ENCODE assay signal across 8 mouse cellular contexts in the genomic region with DNA sequence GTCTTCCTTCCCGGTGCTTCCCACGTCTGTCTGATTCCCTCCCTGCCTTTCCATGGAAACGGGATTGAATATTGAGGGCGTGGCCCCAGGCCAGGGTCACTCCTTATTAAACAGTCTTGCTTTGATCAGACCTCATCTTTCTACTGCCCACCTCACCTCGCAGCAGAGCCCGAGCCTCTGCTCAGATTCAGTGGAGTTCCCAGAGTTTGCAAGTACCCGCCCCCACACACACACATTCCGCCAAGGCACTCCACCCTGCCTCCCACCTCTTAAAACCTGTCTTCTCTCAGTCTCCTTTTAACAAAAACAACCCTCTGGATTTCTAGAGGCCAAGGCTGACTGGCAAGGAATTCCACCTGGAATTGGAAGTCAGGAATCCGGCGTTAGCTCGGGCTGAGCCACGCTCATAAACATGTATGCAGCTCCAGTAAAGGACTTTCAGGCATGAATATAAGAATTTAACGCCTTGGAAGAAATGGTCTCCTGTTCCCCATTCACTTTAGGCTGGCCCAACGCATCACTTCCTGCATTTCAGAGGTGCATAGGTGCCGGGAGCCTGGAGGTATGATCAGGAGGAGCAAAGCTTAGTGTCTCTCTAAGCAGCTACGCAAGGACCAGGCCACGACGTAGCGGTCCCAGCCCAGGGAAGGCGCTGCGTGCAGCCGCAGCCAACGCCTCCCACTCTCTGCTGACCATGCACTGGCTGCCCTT. TPM values are rescaled to one million over a fixed set of nuclear protein-coding genes. Genes with fewer than 3 reads are reported as not detected.
A peak's percentile ranks its signal among the peaks of the same experiment; 100 is the strongest.
DNase-seq lines count a peak whose midpoint lies in the region; ATAC-seq lines count a peak whose summit lies in the region.

No protein-coding gene starts in this region.

- H3K4me2 ChIP-seq in kidney, embryonic 16.5 days (replicated peaks; ENCODE audit: low read depth, low read length): peak overlapping the region; percentile 93
- H3K4me2 ChIP-seq in heart, embryonic 13.5 days: peak overlapping the region; percentile 97
- peak overlapping the region; percentile 69 for H3K4me2 ChIP-seq in liver, embryonic 13.5 days

- H3K27ac ChIP-seq in kidney, embryonic 16.5 days (ENCODE audit: low read length): peak overlapping the region; percentile 55; the same call in 1 of the 2 replicates
- H3K27ac ChIP-seq in heart, embryonic 13.5 days (replicated peaks): no peak overlapping the region
- H3K27ac ChIP-seq in liver, embryonic 13.5 days: no peak overlapping the region

- peak overlapping the region; percentile 55 for H3K4me3 ChIP-seq in kidney, embryonic 16.5 days (ENCODE audit: low read length)
- H3K4me3 ChIP-seq in heart, embryonic 13.5 days: peak overlapping the region; percentile 56
- peak overlapping the region; percentile 50 for H3K4me3 ChIP-seq in liver, embryonic 13.5 days (replicated peaks)

- H3K9me3 ChIP-seq in kidney, embryonic 16.5 days (ENCODE audit: low read length): no peaks in the 10 kb centered on the region
- no peaks in the 10 kb centered on the region for H3K9me3 ChIP-seq in heart, embryonic 13.5 days
- no peaks in the 10 kb centered on the region for H3K9me3 ChIP-seq in liver, embryonic 13.5 days (replicated peaks)

- 5% methylated on average over 23 of the region's 23 CpGs for WGBS in kidney, embryonic 16.5 days
- WGBS in heart, embryonic 13.5 days: 7% methylated on average over 23 of the region's 23 CpGs
- whole genome bisulfite sequencing in liver, embryonic 13.5 days (ENCODE audit: insufficient replicate concordance): 7% methylated on average over 23 of the region's 23 CpGs

- ATAC-seq in kidney, embryonic 16.5 days (ENCODE audit: low FRiP score, low TSS enrichment): peak; percentile 36
- ATAC-seq in heart, embryonic 13.5 days (ENCODE audit: extremely low read depth, insufficient number of reproducible peaks, low FRiP score, low TSS enrichment): no peak
- ATAC-seq in liver, embryonic 13.5 days (ENCODE audit: low read depth): no peak

- peak overlapping the region; percentile 31 for H3K9ac ChIP-seq in kidney, embryonic 16.5 days (replicated peaks; ENCODE audit: low read length)
- H3K9ac ChIP-seq in heart, embryonic 13.5 days: peak overlapping the region; percentile 76
- H3K9ac ChIP-seq in liver, embryonic 13.5 days: no peak overlapping the region

- peaks cover 52% of the 10 kb centered on the region for H3K4me1 ChIP-seq in kidney, embryonic 16.5 days (ENCODE audit: insufficient read depth, low read length)
- peaks cover 58% of the 10 kb centered on the region for H3K4me1 ChIP-seq in heart, embryonic 13.5 days
- H3K4me1 ChIP-seq in liver, embryonic 13.5 days (replicated peaks): peaks cover 45% of the 10 kb centered on the region

- no peaks in the 10 kb centered on the region for H3K36me3 ChIP-seq in kidney, embryonic 16.5 days (ENCODE audit: insufficient read depth, low read length)
- no peaks in the 10 kb centered on the region for H3K36me3 ChIP-seq in heart, embryonic 13.5 days
- H3K36me3 ChIP-seq in liver, embryonic 13.5 days: no peaks in the 10 kb centered on the region

- peaks cover 75% of the 10 kb centered on the region for H3K27me3 ChIP-seq in kidney, embryonic 16.5 days (ENCODE audit: insufficient read depth, low read length)
- peaks cover 68% of the 10 kb centered on the region for H3K27me3 ChIP-seq in heart, embryonic 13.5 days (replicated peaks)
- peaks cover 94% of the 10 kb centered on the region for H3K27me3 ChIP-seq in liver, embryonic 13.5 days

- DNase-seq in kidney, postnatal 14 days: no peak
- peak; percentile 78 for DNase-seq in brain, adult 2 months (ENCODE audit: low read depth, low spot score)
- DNase-seq in liver, embryonic 13.5 days: no peak
- DNase-seq in telencephalon, adult 2 months (ENCODE audit: low read depth, low spot score): peak; percentile 65
- no peak for DNase-seq in cerebellum, postnatal 10 days
- no peak for DNase-seq in layer of hippocampus, adult 11-12 months (ENCODE audit: low spot score)

RNA-seq across cellular contexts. Expression of gene Rpp25, which starts 0.8 kb away (rescaled TPM):
- 5.5 and 6.4 TPM in 2 replicates for polyA plus RNA-seq in kidney, embryonic 16.5 days (2015; fragmentation: Nextera tagmentation; extraction: Ambion mirVana)
- polyA plus RNA-seq in heart, embryonic 13.5 days (2015; fragmentation: Nextera tagmentation; extraction: Ambion mirVana): 12.2 and 13.5 TPM in 2 replicates
- polyA plus RNA-seq in liver, embryonic 13.5 days (2015; fragmentation: Nextera tagmentation; extraction: Ambion mirVana): 0.59 and 0.77 TPM in 2 replicates

RNA-seq across cellular contexts. Expression of gene Cox5a, which starts 18.0 kb away (rescaled TPM):
- polyA plus RNA-seq in kidney, embryonic 16.5 days (2015; fragmentation: Nextera tagmentation; extraction: Ambion mirVana): 670 and 691 TPM in 2 replicates
- polyA plus RNA-seq in heart, embryonic 13.5 days (2015; fragmentation: Nextera tagmentation; extraction: Ambion mirVana): 1,286 and 1,445 TPM in 2 replicates
- 412 and 430 TPM in 2 replicates for polyA plus RNA-seq in liver, embryonic 13.5 days (2015; fragmentation: Nextera tagmentation; extraction: Ambion mirVana)

RNA-seq across cellular contexts. Expression of gene Fam219b, which starts 34.3 kb away (rescaled TPM):
- 19.0 and 19.8 TPM in 2 replicates for polyA plus RNA-seq in kidney, embryonic 16.5 days (2015; fragmentation: Nextera tagmentation; extraction: Ambion mirVana)
- 11.4 and 12.8 TPM in 2 replicates for polyA plus RNA-seq in heart, embryonic 13.5 days (2015; fragmentation: Nextera tagmentation; extraction: Ambion mirVana)
- polyA plus RNA-seq in liver, embryonic 13.5 days (2015; fragmentation: Nextera tagmentation; extraction: Ambion mirVana): 7.6 and 8.2 TPM in 2 replicates

RNA-seq across cellular contexts. Expression of gene Scamp5, which starts 35.2 kb away (rescaled TPM):
- polyA plus RNA-seq in kidney, embryonic 16.5 days (2015; fragmentation: Nextera tagmentation; extraction: Ambion mirVana): 17.7 and 20.2 TPM in 2 replicates
- polyA plus RNA-seq in heart, embryonic 13.5 days (2015; fragmentation: Nextera tagmentation; extraction: Ambion mirVana): 9.8 and 10.0 TPM in 2 replicates
- polyA plus RNA-seq in liver, embryonic 13.5 days (2015; fragmentation: Nextera tagmentation; extraction: Ambion mirVana): 7.2 and 8.2 TPM in 2 replicates

RNA-seq across cellular contexts. Expression of gene Mpi, which starts 49.5 kb away (rescaled TPM):
- 54.6 and 57.2 TPM in 2 replicates for polyA plus RNA-seq in kidney, embryonic 16.5 days (2015; fragmentation: Nextera tagmentation; extraction: Ambion mirVana)
- 74.2 and 80.9 TPM in 2 replicates for polyA plus RNA-seq in heart, embryonic 13.5 days (2015; fragmentation: Nextera tagmentation; extraction: Ambion mirVana)
- polyA plus RNA-seq in liver, embryonic 13.5 days (2015; fragmentation: Nextera tagmentation; extraction: Ambion mirVana): 12.3 and 13.2 TPM in 2 replicates

Comparison
In these comparisons a context has a peak if more than half of its experiments do, and no peak if none do; other contexts are left out.
1. DNase-seq: peak in brain, adult 2 months (single experiment) and telencephalon, adult 2 months (single experiment); none in kidney, postnatal 14 days (single experiment), liver, embryonic 13.5 days (single experiment), cerebellum, postnatal 10 days (0 of 2) and layer of hippocampus, adult 11-12 months (single experiment).
2. Peak in every context shown above with its lines, with median percentiles within 50 percentile points of each other: H3K4me2 ChIP-seq and H3K4me3 ChIP-seq.